Mouse (Mus musculus) heart, embryonic 14.5 days (tissue): ENCODE measurements at regions not wholly inside any gene's neighbourhood (a gene's known extent, or its start where the extent isn't known, plus 50 kb on each side); places are given as distances from the start of the nearest gene placed in this dataset.

Experiments used
- ATAC-seq: fragments of 200-750 bp; cut with Nextera tagmentation; 2 replicates; pipeline ENCODE4 v1.8.0; 2017; ENCODE audit warnings: low read depth, moderate TSS enrichment; ENCODE audit not compliant: insufficient number of reproducible peaks, insufficient read depth, low FRiP score
- H3K27ac ChIP-seq, 2 experiments: fragments of 200-500 bp in 1 of 2; fragments of 300-500 bp in 1 of 2; sonication (generic) in 1 of 2; replicated peaks in 1 of 2; 2 replicates each; pipeline ENCODE4 v1.5.1; 2012 to 2014; ENCODE audit warnings: low read depth in 2 of 2, low read length in 2 of 2, control low read depth in 1 of 2, mild to moderate bottlenecking in 1 of 2, mixed read lengths in 1 of 2; ENCODE audit not compliant: control insufficient read depth in 1 of 2, insufficient read depth in 1 of 2
- H3K27me3 ChIP-seq: fragments of 300-500 bp; sonication (generic); 2 replicates; pipeline ENCODE4 v1.6.1; 2014; ENCODE audit warnings: mild to moderate bottlenecking, low read length, control low read depth; ENCODE audit not compliant: control insufficient read depth, insufficient read depth
- H3K36me3 ChIP-seq: fragments of 300-500 bp; sonication (generic); 2 replicates; pipeline ENCODE4 v1.6.1; 2014; ENCODE audit warnings: mild to moderate bottlenecking, control low read depth, low read length, mixed read lengths; ENCODE audit not compliant: control insufficient read depth, insufficient read depth
- H3K4me1 ChIP-seq, 2 experiments: fragments of 200-500 bp in 1 of 2; fragments of 300-500 bp in 1 of 2; sonication (generic) in 1 of 2; 2 replicates each; pipeline ENCODE4 v1.6.1; 2012 to 2014; ENCODE audit warnings: low read length in 2 of 2, control low read depth in 1 of 2, mixed read lengths in 1 of 2; ENCODE audit not compliant: control insufficient read depth in 2 of 2, insufficient read depth in 2 of 2
- H3K4me2 ChIP-seq: fragments of 300-500 bp; sonication (generic); 2 replicates; pipeline ENCODE4 v1.6.1; 2014; ENCODE audit warnings: mild to moderate bottlenecking, low read length
- H3K4me3 ChIP-seq, 2 experiments: fragments of 200-500 bp in 1 of 2; fragments of 300-500 bp in 1 of 2; sonication (generic) in 1 of 2; 2 replicates each; pipeline ENCODE4 v1.5.1; 2012 to 2014; ENCODE audit warnings: low read length in 2 of 2, mild to moderate bottlenecking in 2 of 2, control low read depth in 1 of 2, low read depth in 1 of 2, moderate library complexity in 1 of 2; ENCODE audit not compliant: control insufficient read depth in 1 of 2, insufficient read depth in 1 of 2
- H3K9ac ChIP-seq: fragments of 300-500 bp; sonication (generic); 2 replicates; pipeline ENCODE4 v1.6.1; 2014; ENCODE audit warnings: mild to moderate bottlenecking, low read length
- H3K9me3 ChIP-seq: fragments of 300-500 bp; sonication (generic); 2 replicates; pipeline ENCODE4 v1.6.1; 2016; ENCODE audit warnings: low read length, control low read depth; ENCODE audit not compliant: control insufficient read depth
- WGBS: fragments of 180-500 bp; shearing (Covaris S2); extraction: QIAGEN DNeasy Blood & Tissue Kit; methylation state at CpG from one replicate; pipeline ENCODE4 v1.1.7; 2014; 5-methylcytosine and 5-hydroxymethylcytosine counted together

DNA sequence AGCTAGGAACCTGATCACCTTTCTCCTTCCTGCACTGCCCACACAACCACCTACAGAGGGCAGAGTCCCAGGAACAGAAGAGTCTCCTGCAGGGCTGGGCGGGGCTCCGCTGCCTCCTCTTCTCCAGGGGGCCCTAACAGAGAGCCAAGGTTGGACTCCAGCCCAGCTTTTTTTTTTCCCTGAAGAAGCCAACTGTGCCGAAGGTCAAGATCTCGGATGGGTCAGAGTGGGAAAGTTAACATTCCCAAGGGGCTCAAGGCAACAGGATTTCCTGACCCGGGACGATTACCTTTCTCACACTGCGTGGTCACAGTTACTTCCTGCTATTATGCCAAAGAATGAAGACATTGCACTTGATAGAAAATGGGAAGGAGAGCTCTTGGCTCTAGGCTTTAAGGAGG, 156.2 kb upstream of the Gli2 start:
- WGBS, result 43% methylated on average over 7 of the region's 7 CpGs
- no peak overlapping the region for H3K9ac ChIP-seq
- H3K36me3 ChIP-seq, result no peaks in the 10 kb centered on the region
- no peak overlapping the region for H3K27ac ChIP-seq
- no peak overlapping the region for H3K4me2 ChIP-seq
- H3K4me1 ChIP-seq, result peaks cover 11 to 14% of the 10 kb centered on the region in 2 experiments
- ATAC-seq, result peak; percentile 65
- no peaks in the 10 kb centered on the region for H3K9me3 ChIP-seq
- no peaks in the 10 kb centered on the region; the same call in 1 of the 2 replicates for H3K27me3 ChIP-seq
- no peak overlapping the region for H3K4me3 ChIP-seq

DNA sequence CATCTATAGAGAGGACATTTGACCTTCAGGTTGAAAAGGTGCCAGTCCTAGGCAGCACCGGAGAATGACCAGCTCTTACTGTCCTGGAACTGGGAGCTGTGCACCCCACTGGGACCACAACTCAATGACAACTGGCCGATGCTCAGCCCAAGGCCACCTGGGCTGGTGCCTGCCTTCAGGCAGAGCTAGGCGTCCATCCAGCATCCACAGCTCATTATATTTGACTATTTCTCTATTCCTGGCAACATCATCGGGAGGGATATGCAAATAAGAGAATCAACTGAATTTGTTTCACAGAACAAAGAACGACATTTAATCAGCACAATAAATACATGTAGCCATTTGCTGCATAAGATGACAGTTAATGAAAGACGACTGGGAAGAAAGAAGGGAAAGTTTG, 149.0 kb upstream of the Gli2 start:
- Histone ChIP-seq H3K9ac (no peak overlapping the region), H3K27me3 (no peaks in the 10 kb centered on the region), H3K9me3 (no peaks in the 10 kb centered on the region), H3K4me1 (peaks cover 7% of the 10 kb centered on the region in 2 experiments; a peak in 3 of 4 replicates), H3K4me3 (no peak overlapping the region), H3K4me2 (no peak overlapping the region), H3K36me3 (no peaks in the 10 kb centered on the region), H3K27ac (no peak overlapping the region)
- no peak for ATAC-seq
- WGBS, result 84% methylated on average over 6 of the region's 6 CpGs

DNA sequence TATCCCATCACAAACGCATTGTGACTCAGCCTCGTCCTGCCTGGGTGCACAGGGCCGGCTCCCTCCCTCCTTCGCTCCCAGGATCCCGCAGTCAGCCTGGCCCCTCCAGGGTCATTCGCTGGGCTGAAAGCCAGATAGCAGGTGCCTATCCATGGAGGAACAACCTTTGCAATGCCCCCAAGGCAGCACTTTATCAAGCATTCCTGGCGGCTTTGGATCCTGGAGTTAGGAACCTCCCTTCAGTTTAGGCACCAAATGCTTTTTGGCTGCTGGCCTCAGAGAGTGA, 143.9 kb upstream of the Gli2 start:
- no peak overlapping the region for H3K4me3 ChIP-seq
- H3K36me3 ChIP-seq, result no peaks in the 10 kb centered on the region
- H3K4me1 ChIP-seq, result peaks cover 38 to 40% of the 10 kb centered on the region in 2 experiments
- H3K9ac ChIP-seq, result no peak overlapping the region
- no peaks in the 10 kb centered on the region for H3K9me3 ChIP-seq
- peak overlapping the region; percentile 46 to 61 for H3K27ac ChIP-seq
- ATAC-seq, result peak; percentile 47; the same call in 1 of the 2 replicates
- peak overlapping the region; percentile 31 for H3K4me2 ChIP-seq
- 30% methylated on average over 7 of the region's 7 CpGs for WGBS
- H3K27me3 ChIP-seq, result no peaks in the 10 kb centered on the region

DNA sequence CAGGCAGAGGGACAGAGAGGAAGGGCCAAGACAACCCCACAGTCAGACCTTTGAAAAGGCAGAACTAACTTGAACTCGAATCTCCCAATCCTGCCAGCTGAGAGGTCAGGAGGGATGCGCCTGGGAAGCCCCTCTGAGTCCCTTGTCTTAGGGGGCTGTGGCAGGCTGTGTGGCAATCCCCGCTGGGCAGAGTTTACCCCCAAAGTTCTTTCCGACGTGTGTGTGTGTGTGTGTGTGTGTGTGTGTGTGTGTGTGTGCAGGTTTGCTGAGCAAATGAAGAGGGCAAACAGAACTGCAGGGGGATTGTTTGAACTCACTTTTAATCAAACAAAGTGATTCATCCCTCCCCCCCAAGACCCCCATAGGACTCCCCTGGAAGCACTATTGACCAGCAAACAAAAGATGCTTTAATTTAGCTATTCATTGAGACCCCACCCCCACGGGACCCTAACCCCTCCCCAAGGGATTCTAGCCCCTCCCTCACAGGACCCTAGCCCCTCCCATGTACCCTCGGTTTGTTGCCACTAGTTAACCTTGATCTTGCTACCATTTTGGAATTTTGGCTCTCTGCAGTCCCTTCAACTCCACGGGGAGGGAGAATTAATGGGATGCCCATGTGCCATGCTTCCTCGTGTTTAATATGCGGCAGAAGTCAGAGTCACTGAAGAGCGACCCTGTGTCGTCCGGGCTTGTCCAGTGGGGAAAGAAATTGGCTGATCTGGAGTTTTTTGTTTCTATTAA, 143.4 kb upstream of the Gli2 start:
- peak overlapping the region; percentile 46 to 61 for H3K27ac ChIP-seq
- no peak for ATAC-seq
- H3K36me3 ChIP-seq, result no peaks in the 10 kb centered on the region
- H3K27me3 ChIP-seq, result no peaks in the 10 kb centered on the region
- WGBS, result 44% methylated on average over 13 of the region's 13 CpGs
- no peak overlapping the region for H3K4me3 ChIP-seq
- no peaks in the 10 kb centered on the region for H3K9me3 ChIP-seq
- H3K4me1 ChIP-seq, result peaks cover 38 to 40% of the 10 kb centered on the region in 2 experiments
- no peak overlapping the region for H3K9ac ChIP-seq
- H3K4me2 ChIP-seq, result peak overlapping the region; percentile 31; the same call in 1 of the 2 replicates

DNA sequence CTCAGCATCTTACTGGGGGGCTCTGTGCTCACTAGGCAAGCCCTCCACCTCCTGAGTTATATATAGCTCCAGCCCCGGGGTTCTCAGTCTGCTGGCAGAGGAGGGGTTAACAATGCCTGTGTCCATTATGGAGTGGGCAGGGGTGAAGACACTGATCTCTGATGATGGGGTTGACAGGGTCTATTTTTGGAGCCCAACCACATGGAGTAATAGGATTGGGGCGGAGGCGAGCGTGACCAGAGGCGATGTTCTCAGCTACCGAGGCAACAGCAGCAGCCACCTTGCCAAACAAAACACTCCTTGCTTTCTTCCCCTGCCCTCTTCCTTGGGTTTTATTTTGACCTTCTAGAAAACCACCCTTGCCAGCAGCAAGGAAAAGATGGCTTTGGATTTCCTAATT, 141.1 kb upstream of the Gli2 start:
- no peak overlapping the region for H3K4me3 ChIP-seq
- no peaks in the 10 kb centered on the region for H3K36me3 ChIP-seq
- ATAC-seq, result peak; percentile 40; the same call in 1 of the 2 replicates
- WGBS, result 2% methylated on average over 6 of the region's 6 CpGs
- H3K4me2 ChIP-seq, result peak overlapping the region; percentile 24
- peaks cover 42 to 43% of the 10 kb centered on the region in 2 experiments for H3K4me1 ChIP-seq
- H3K9me3 ChIP-seq, result no peaks in the 10 kb centered on the region
- no peaks in the 10 kb centered on the region for H3K27me3 ChIP-seq
- H3K27ac ChIP-seq, result peak overlapping the region; percentile 64 to 75
- peak overlapping the region; percentile 46; the same call in 1 of the 2 replicates for H3K9ac ChIP-seq

DNA sequence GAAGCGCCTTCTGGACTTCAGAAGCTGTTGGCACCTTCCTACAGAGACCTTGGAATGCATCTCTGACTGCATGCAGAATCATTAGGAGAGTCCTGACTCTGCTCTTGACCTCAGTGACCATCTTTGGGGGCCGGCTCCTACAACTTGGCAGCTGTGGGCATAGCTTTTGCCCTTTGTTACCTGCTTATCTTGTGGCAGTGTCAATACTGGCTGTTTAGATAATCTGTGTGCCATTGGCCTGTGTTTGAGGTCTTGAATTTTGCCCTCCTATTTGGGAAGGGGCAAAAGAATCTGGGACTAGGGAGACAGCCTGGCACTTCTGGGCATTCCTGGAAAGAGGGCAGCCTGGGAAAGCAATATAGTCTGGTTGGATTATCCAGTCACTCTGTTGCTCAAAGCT, 137.8 kb upstream of the Gli2 start:
- no peak for ATAC-seq
- Histone ChIP-seq H3K4me2 (no peak overlapping the region), H3K36me3 (no peaks in the 10 kb centered on the region), H3K9me3 (no peaks in the 10 kb centered on the region), H3K4me3 (no peak overlapping the region), H3K9ac (no peak overlapping the region), H3K27ac (no peak overlapping the region), H3K27me3 (peaks cover 6% of the 10 kb centered on the region; the same call in 1 of the 2 replicates), H3K4me1 (peaks cover 27 to 28% of the 10 kb centered on the region in 2 experiments)
- 80% methylated on average over 2 of the region's 2 CpGs for WGBS

DNA sequence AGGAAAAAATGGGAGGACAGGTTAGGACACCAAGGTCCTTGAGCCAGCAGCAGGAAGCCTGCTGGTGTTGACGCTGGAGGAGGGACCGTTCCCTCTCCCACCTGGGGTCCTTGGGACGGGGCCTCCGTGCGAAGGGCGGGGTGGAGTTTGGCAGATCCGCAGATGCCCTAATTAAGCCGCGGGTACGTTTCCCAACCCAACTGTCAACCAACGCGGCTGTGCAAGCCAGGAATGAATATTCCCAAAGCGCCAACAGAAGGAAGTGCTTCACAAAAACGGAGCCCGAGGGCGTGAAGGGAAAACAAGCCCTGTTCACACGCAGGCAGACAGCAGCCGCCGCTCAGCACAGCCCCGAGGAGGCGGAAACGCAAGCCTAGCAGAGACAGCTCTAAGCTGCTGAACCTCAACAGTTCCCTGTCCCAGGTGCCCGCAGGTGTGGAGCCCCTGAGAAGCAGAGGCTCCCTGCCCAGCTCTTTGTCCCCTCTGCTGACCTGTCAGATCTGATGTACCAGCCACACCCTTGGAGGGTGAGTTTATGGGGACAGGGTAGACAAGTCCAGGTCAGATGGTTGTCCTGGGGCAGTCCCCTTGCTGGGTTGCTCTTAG, 136.1 kb upstream of the Gli2 start:
- 2% methylated on average over 23 of the region's 23 CpGs for WGBS
- ATAC-seq, result peak; percentile 27
- Histone ChIP-seq H3K9ac (peak overlapping the region; percentile 61), H3K36me3 (no peaks in the 10 kb centered on the region), H3K9me3 (no peaks in the 10 kb centered on the region), H3K27ac (no peak overlapping the region), H3K27me3 (peaks cover 6% of the 10 kb centered on the region; the same call in 1 of the 2 replicates), H3K4me3 (peak overlapping the region; percentile 26 to 30), H3K4me2 (peak overlapping the region; percentile 66), H3K4me1 (peaks cover 11 to 15% of the 10 kb centered on the region in 2 experiments)
